Mouse (Mus musculus): ENCODE measurements around the gene Tcl1. TPM values are rescaled to one million over a fixed set of nuclear protein-coding genes. Genes with fewer than 3 reads are reported as not detected.
"Not testable (repeated sequence)": the region's sequence is repeated elsewhere in the genome, so short reads cannot be mapped to it uniquely, and the experiment has no call there.

Tcl1 gene
- polyA plus RNA-seq, 1 experiment from 2014 or later: not detected

- Histone ChIP-seq H3K27me3 (replicated peaks; ENCODE audit: control insufficient read depth, insufficient read depth, low read length) (no peaks in the 10 kb centered on the region), H3K9me3 (ENCODE audit: control insufficient read depth, low read length) (no peaks in the 10 kb centered on the region), H3K36me3 (ENCODE audit: control insufficient read depth, insufficient read depth, low read length) (no peaks in the 10 kb centered on the region), H3K4me1 (ENCODE audit: control insufficient read depth, insufficient read depth, low read depth, low read length) (no peaks in the 10 kb centered on the region; the same call in 1 of the 2 replicates), H3K4me3 (ENCODE audit: low read length) (no peak overlapping the region), H3K4me2 (ENCODE audit: low read length) (no peak overlapping the region), H3K9ac (ENCODE audit: low read depth, low read length) (no peak overlapping the region), H3K27ac (ENCODE audit: low read depth, low read length) (no peak overlapping the region)
- 76% methylated on average over 3 of the region's 3 CpGs for WGBS
- ATAC-seq: no peak
Observed at GRCm38 (mm10) chr12:105235091-105235490, 12.5 kb upstream of the Tcl1 start.

GRCm38 (mm10) chr12:105234362-105234761, 11.8 kb upstream of the Tcl1 start:
- Histone ChIP-seq H3K4me3 (ENCODE audit: low read length) (no peak overlapping the region), H3K36me3 (ENCODE audit: control insufficient read depth, insufficient read depth, low read length) (no peaks in the 10 kb centered on the region), H3K27ac (ENCODE audit: low read depth, low read length) (no peak overlapping the region), H3K9ac (ENCODE audit: low read depth, low read length) (no peak overlapping the region), H3K9me3 (ENCODE audit: control insufficient read depth, low read length) (no peaks in the 10 kb centered on the region), H3K4me1 (ENCODE audit: control insufficient read depth, insufficient read depth, low read depth, low read length) (no peaks in the 10 kb centered on the region; the same call in 1 of the 2 replicates), H3K4me2 (ENCODE audit: low read length) (peak overlapping the region; percentile 38), H3K27me3 (replicated peaks; ENCODE audit: control insufficient read depth, insufficient read depth, low read length) (no peaks in the 10 kb centered on the region)
- 39% methylated on average over 11 of the region's 11 CpGs for WGBS
- no peak for ATAC-seq

GRCm38 (mm10) chr12:105224621-105225320, 2.2 kb upstream of the Tcl1 start:
- 37% methylated on average over 16 of the region's 16 CpGs for WGBS
- Histone ChIP-seq H3K4me1 (ENCODE audit: control insufficient read depth, insufficient read depth, low read depth, low read length) (no peaks in the 10 kb centered on the region), H3K27me3 (replicated peaks; ENCODE audit: control insufficient read depth, insufficient read depth, low read length) (no peaks in the 10 kb centered on the region), H3K9ac (ENCODE audit: low read depth, low read length) (no peak overlapping the region), H3K36me3 (ENCODE audit: control insufficient read depth, insufficient read depth, low read length) (no peaks in the 10 kb centered on the region), H3K9me3 (ENCODE audit: control insufficient read depth, low read length) (no peaks in the 10 kb centered on the region), H3K4me2 (ENCODE audit: low read length) (no peak overlapping the region), H3K27ac (ENCODE audit: low read depth, low read length) (no peak overlapping the region), H3K4me3 (ENCODE audit: low read length) (no peak overlapping the region)
- no peak for ATAC-seq

GRCm38 (mm10) chr12:105217101-105217760, 5.4 kb downstream of the Tcl1 start:
- 91% methylated on average over 7 of the region's 7 CpGs for WGBS
- H3K4me1 ChIP-seq (ENCODE audit: control insufficient read depth, insufficient read depth, low read depth, low read length): no peaks in the 10 kb centered on the region
- H3K27ac ChIP-seq (ENCODE audit: low read depth, low read length): no peak overlapping the region
- no peak for ATAC-seq
- H3K36me3 ChIP-seq (ENCODE audit: control insufficient read depth, insufficient read depth, low read length): no peaks in the 10 kb centered on the region
- H3K9me3 ChIP-seq (ENCODE audit: control insufficient read depth, low read length): no peaks in the 10 kb centered on the region
- H3K27me3 ChIP-seq (replicated peaks; ENCODE audit: control insufficient read depth, insufficient read depth, low read length): no peaks in the 10 kb centered on the region
- no peak overlapping the region for H3K4me2 ChIP-seq (ENCODE audit: low read length)
- no peak overlapping the region for H3K9ac ChIP-seq (ENCODE audit: low read depth, low read length)
- H3K4me3 ChIP-seq (ENCODE audit: low read length): no peak overlapping the region

GRCm38 (mm10) chr12:105209231-105209630, 13.4 kb downstream of the Tcl1 start:
- WGBS: 95% methylated on average over 7 of the region's 7 CpGs
- Histone ChIP-seq H3K9me3 (ENCODE audit: control insufficient read depth, low read length) (no peaks in the 10 kb centered on the region), H3K9ac (ENCODE audit: low read depth, low read length) (no peak overlapping the region), H3K27ac (ENCODE audit: low read depth, low read length) (no peak overlapping the region), H3K4me1 (ENCODE audit: control insufficient read depth, insufficient read depth, low read depth, low read length) (no peaks in the 10 kb centered on the region), H3K36me3 (ENCODE audit: control insufficient read depth, insufficient read depth, low read length) (no peaks in the 10 kb centered on the region), H3K4me2 (ENCODE audit: low read length) (no peak overlapping the region), H3K27me3 (replicated peaks; ENCODE audit: control insufficient read depth, insufficient read depth, low read length) (no peaks in the 10 kb centered on the region), H3K4me3 (ENCODE audit: low read length) (no peak overlapping the region)
- ATAC-seq: no peak

- Histone ChIP-seq H3K9me3 (ENCODE audit: control insufficient read depth, low read length) (no peaks in the 10 kb centered on the region), H3K9ac (ENCODE audit: low read depth, low read length) (no peak overlapping the region), H3K4me1 (ENCODE audit: control insufficient read depth, insufficient read depth, low read depth, low read length) (no peaks in the 10 kb centered on the region), H3K4me3 (ENCODE audit: low read length) (no peak overlapping the region), H3K27ac (ENCODE audit: low read depth, low read length) (no peak overlapping the region), H3K36me3 (ENCODE audit: control insufficient read depth, insufficient read depth, low read length) (no peaks in the 10 kb centered on the region), H3K4me2 (ENCODE audit: low read length) (no peak overlapping the region), H3K27me3 (replicated peaks; ENCODE audit: control insufficient read depth, insufficient read depth, low read length) (no peaks in the 10 kb centered on the region)
- ATAC-seq: no peak
- WGBS: 94% methylated on average over 1 of the region's 1 CpGs
Observed at GRCm38 (mm10) chr12:105208441-105208840, 14.2 kb downstream of the Tcl1 start.

- no peak overlapping the region for H3K4me2 ChIP-seq (ENCODE audit: low read length)
- H3K27me3 ChIP-seq (replicated peaks; ENCODE audit: control insufficient read depth, insufficient read depth, low read length): no peaks in the 10 kb centered on the region
- H3K27ac ChIP-seq (ENCODE audit: low read depth, low read length): no peak overlapping the region
- no peak overlapping the region for H3K9ac ChIP-seq (ENCODE audit: low read depth, low read length)
- H3K4me3 ChIP-seq (ENCODE audit: low read length): no peak overlapping the region
- 91% methylated on average over 1 of the region's 1 CpGs for WGBS
- no peaks in the 10 kb centered on the region for H3K4me1 ChIP-seq (ENCODE audit: control insufficient read depth, insufficient read depth, low read depth, low read length)
- no peaks in the 10 kb centered on the region for H3K36me3 ChIP-seq (ENCODE audit: control insufficient read depth, insufficient read depth, low read length)
- H3K9me3 ChIP-seq (ENCODE audit: control insufficient read depth, low read length): no peaks in the 10 kb centered on the region
- no peak for ATAC-seq
Observed at GRCm38 (mm10) chr12:105207071-105207470, 15.5 kb downstream of the Tcl1 start.

- WGBS: 75% methylated on average over 1 of the region's 1 CpGs
- not testable (repeated sequence) for H3K27me3 ChIP-seq (replicated peaks; ENCODE audit: control insufficient read depth, insufficient read depth, low read length); H3K4me3 ChIP-seq (ENCODE audit: low read length); ATAC-seq; H3K9me3 ChIP-seq (ENCODE audit: control insufficient read depth, low read length); H3K9ac ChIP-seq (ENCODE audit: low read depth, low read length); H3K36me3 ChIP-seq (ENCODE audit: control insufficient read depth, insufficient read depth, low read length); H3K4me2 ChIP-seq (ENCODE audit: low read length); H3K4me1 ChIP-seq (ENCODE audit: control insufficient read depth, insufficient read depth, low read depth, low read length); H3K27ac ChIP-seq (ENCODE audit: low read depth, low read length)
Observed at GRCm38 (mm10) chr12:105201657-105202056, 20.9 kb downstream of the Tcl1 start, which contains the start of gene Tcl1b4. Gene Tcl1b4, plus strand, starts transcription at chr12:105201957.

GRCm38 (mm10) chr12:105199684-105200497, 22.7 kb downstream of the Tcl1 start:
- not testable (repeated sequence) for H3K36me3 ChIP-seq (ENCODE audit: control insufficient read depth, insufficient read depth, low read length); H3K27ac ChIP-seq (ENCODE audit: low read depth, low read length); H3K4me1 ChIP-seq (ENCODE audit: control insufficient read depth, insufficient read depth, low read depth, low read length); H3K4me2 ChIP-seq (ENCODE audit: low read length); ATAC-seq; H3K4me3 ChIP-seq (ENCODE audit: low read length); H3K9me3 ChIP-seq (ENCODE audit: control insufficient read depth, low read length); H3K9ac ChIP-seq (ENCODE audit: low read depth, low read length); H3K27me3 ChIP-seq (replicated peaks; ENCODE audit: control insufficient read depth, insufficient read depth, low read length)
- WGBS: 23% methylated on average over 7 of the region's 7 CpGs
